Mouse (Mus musculus) heart, adult 2 months (tissue): ENCODE data around the gene Gm8439.

Source experiments
- EP300 ChIP-seq: fragments of 200-500 bp; IDR thresholded peaks from 2 replicates; pipeline ENCODE4 v1.6.1; 2011; ENCODE audit warnings: low read depth, low read length, control low read depth; ENCODE audit not compliant: insufficient read depth
- POLR2A ChIP-seq: fragments of 200-500 bp; IDR thresholded peaks from 2 replicates; pipeline ENCODE4 v1.6.1; 2011; ENCODE audit warnings: mild to moderate bottlenecking, low read depth, low read length, control low read depth; ENCODE audit not compliant: insufficient read depth

DNA sequence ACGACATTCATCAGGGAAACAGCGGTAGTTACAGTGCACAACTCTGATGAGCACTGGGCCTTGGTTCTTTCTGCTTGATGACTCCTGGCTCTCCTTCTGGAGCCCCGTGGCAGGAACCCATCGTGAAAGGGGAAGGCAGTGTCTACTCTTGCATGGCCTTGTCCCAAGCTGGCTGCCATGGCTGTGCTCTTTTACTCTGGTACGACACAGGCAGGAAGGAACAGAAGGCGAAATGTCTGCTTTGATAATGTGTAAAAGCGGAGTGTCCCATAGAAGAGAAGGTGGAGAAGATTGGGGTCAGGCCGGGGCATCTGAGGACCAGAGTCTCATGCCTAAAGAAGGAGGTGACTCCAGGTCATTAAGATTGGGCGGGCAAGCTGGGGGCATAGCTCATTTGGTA lies 26.1 kb downstream of the Gm8439 start:
- no peak for TF ChIP-seq EP300
- no peak for TF ChIP-seq POLR2A
